Mouse (Mus musculus) spleen, adult 12 weeks (tissue): ENCODE measurements around the gene Zgrf1.

Experiments used
- DNase-seq: peaks from one replicate; pipeline ENCODE4 v3.0.0; 2022; ENCODE audit warnings: low spot score

The Zgrf1 gene

DNA sequence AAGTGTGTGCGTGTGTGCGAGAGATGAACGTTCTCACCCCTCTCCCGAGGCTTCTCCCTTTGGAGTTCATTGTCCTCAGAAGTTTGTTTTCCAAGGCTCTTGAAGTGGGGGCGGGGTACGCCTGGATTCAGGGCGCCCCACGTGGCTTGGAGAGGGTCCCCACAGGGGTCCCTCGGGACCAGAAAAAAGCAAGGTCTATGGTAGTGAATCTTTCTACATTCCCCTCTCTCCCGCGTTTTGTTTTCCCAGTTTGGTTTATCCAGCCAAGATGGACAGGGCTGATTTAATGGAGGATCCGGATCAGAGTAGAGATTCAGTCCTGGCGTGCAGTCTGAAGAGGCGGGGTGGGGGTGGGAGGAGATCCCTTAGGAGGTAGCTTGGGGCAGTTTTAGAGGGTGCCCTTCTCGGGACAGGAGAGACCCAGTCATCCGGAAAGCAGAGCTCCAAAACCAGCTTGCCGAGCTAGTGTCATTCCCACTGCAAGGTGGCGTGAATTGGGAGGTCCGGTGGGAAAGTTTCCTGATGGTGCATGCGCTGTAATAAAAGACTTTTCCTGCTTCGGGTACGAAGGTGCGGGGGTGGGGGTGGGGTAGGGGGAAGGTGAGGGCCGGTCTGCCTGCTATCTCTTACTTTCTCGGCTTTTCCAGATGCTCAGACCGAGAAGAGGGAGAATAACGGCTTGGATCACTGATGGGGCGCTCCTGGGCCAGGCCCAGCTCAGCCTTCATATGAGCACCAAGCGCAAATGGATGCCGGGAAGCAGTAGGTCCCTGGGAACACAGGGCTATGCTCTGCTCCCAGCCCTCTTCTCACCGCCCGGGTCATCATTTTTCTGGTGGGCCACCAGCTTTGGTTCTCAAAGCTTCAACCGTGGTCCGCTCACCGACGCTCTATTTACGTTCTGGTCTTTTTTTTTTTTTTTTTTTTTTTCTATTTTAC, 87.7 kb downstream of the Zgrf1 start:
- DNase-seq: no peak

DNA sequence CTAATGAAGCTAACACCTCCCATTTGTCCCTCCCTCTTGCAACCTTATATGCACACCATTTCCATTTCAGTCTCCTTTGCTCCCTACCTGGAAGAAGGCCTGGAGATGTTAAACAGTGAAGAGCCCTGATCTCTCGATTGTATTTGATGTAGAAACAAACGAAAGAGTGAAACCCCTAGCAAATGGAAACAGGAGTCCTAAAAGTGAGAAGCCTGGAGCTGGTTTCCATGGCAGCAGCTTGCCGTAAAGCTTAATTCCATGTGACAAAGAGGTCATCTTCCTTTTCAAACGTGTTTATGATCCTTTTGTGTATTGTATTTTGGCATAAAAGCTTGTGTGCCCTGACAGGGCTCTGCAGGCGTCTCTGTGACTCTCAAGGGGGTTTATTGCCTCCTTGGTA, 88.9 kb downstream of the Zgrf1 start:
- no peak for DNase-seq

DNA sequence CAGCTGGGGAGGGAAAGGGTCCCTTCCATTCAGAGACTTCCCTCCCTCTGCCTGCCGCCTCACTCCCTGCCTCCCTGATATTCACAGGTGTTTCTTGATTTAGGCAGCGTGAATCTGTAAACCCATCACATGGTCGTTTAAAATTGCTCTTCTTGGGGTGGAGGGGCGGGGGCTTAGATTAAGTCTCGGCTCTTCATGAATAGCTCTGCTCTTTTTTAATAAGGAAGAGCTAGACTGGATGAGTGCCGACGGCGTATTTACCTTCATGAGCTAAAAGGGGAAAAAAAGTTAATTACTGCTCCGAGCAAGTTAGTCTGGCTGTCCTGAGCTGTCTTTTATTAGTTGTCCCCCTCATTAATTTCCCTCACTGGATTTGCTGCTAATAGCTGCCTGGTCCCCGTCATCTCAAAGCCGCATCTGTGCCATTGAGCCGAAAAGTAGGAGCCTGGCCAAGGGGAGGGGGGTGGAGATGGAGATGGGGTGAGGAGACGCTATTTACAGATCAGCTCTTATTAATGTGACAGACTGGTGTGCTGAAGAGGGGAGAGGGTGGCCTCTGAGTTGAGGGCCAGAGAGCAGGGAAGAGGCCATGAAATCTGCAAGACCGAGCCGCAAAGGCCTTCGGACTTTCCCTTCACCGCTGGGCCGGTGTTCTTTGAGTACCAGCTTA, 93.0 kb downstream of the Zgrf1 start:
- no peak for DNase-seq

DNA sequence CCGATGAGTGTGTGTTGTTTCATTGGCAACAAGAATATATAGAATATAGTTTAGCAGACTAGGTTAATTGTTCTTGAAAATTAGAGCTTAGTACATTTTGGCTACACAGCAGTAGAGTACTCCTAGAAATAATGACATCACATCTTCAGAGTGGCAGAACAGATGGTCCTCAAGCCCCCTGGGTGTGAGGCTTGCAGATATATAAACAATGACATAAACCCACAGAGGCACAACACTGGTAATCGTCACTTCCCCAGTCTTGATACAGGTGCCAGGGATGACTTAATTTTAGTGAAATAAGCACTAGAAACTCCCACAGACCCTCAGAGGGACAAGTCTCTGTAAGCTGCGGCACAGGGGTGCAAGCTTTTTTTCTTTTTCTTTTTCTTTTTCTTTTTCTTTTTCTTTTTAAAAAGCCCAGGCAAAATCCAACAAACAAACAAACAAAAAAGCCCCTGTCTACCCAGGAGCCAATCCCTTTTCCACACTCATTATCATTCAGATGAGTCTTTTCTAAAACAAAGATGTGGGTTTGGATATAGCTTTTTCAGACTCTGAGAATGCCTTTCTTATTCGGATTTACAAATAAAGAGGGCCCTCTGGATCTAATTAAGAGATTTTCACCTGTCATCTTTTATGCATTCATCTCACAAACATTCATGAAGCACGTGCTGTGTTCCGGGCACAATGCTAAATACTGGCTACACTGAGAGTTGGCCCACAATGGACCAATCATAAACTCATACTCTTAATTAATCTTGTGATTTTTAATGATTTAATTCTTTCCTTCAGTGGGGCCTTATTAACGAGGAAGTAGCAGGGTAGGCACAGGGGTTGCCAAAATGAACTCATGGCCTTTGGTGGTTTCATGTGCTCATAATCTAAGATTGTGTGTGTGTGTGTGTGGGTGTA, 98.7 kb downstream of the Zgrf1 start:
- DNase-seq: no peak

DNA sequence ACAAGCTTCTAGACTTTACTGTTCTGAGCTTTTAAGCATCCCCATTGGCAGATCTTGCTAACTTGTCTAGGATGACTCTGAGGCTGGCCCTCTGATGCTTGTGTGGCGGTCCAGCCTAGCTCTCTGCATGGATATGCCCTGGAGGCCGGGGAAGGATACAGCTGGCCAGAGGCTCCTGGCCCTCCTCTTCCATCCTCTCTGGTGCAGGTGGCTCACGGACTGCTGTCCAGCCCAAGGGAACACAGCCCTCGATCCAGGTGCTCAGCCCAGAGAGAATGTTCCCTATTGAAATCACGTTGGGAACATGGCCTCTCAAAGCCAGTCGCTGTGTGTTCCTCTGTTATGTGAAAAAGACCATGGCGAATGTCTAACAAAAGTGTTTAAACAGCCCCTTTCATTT, 107.4 kb downstream of the Zgrf1 start:
- DNase-seq: no peak

DNA sequence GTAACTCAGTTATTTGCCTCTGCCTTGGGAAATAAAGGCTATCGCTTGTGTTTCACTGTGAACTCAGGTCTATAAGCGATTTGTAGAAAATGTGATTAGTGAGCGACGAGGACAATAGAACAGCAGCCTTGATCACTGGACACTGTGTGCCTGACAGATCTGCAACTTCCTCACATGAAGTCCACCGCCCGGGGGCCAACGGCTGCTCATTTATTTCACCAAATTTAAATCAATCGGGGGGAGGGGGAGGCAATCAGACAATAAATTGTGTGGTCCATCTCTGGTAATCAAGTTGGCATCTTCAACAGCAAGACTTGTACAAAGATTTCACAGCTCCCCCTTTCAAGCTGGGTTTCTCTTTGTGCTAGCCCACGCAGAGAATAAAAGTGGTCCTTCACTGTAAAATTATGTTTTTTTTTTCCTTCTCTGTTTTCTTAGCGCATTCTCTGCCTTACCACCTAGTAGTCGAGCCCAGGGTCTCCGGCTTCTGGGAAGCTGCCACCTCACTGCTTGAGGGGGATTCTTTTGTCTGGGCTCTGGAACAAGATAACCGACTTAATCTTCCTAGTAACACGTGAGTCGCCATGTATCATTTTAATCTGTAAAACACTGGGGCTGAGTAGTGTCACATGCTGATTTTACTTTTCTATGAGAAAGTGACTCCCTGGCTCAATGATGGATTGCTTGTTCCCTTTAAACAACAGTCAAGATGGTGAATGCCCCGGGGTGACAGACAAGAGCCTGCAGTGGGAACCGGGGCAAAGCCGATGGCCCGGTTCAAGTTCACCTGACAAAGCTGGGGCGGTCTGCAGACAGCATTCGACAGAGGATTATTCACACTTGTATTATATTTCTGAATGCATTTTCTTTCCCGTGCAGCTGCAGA, 108.6 kb downstream of the Zgrf1 start:
- no peak for DNase-seq
